Mouse (Mus musculus) cerebellum, adult 2 months (tissue): ENCODE measurements at regions not wholly inside any gene's neighbourhood (a gene's known extent, or its start where the extent isn't known, plus 50 kb on each side); places are given as distances from the start of the nearest gene placed in this dataset.

ENCODE experiments used
- CTCF ChIP-seq: fragments of 200-500 bp; IDR thresholded peaks from 2 replicates; pipeline ENCODE4 v1.5.1; 2011; ENCODE audit warnings: low read depth, mild to moderate bottlenecking, control low read depth, low read length, moderate library complexity, borderline replicate concordance; ENCODE audit not compliant: insufficient read depth
- POLR2A ChIP-seq: fragments of 200-500 bp; IDR thresholded peaks from 2 replicates; pipeline ENCODE4 v1.6.1; 2011; ENCODE audit warnings: low read length, control low read depth, borderline replicate concordance; ENCODE audit not compliant: insufficient read depth

DNA sequence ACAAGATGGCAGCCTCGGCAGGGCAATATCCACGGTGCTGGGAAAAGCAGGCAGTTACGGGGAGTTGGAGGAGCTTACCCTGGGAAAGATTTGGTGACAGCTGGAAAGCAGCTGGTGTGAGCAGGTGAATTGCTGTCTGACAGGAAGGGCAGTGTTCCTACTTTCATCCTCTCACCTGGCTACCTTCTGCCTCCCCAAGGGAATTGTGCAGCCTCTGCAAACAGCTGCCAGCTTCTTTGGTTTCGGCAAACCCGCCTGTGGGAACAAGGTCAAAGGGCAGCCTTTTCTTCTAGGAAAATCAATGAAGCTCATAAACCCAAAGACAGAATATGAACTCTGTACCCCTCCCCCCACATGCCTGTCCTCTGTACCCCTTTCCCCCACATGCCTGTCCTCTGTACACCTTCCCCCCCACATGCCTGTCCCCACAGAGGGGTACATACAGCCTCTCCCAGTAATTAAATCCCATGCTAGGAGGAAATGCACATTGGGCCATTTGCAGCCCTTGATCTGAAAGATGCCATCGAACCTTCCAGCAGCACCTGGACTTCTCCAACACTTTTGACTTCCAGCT is 102.3 kb upstream of the Xylt1 start:
- TF ChIP-seq POLR2A (no peak), CTCF (no peak)
